Mouse (Mus musculus) limb, embryonic 11.5 days (tissue): ENCODE results near the gene Fkbp6. TPM values are rescaled to one million over a fixed set of nuclear protein-coding genes. Genes with fewer than 3 reads are reported as not detected.

ENCODE experiments used
- ATAC-seq: fragments of 200-750 bp; cut with Nextera tagmentation; 2 replicates; pipeline ENCODE4 v1.8.0; 2017; ENCODE audit warnings: low read depth; ENCODE audit not compliant: insufficient number of reproducible peaks, low FRiP score, low TSS enrichment
- DNase-seq: peaks from one replicate; pipeline ENCODE4 v3.0.0-alpha.2; 2015; ENCODE audit warnings: low spot score
- H3K27ac ChIP-seq: fragments of 300-500 bp; sonication (generic); replicated peaks from 2 replicates; pipeline ENCODE4 v1.5.1; 2014; ENCODE audit warnings: low read depth, mild to moderate bottlenecking, low read length
- H3K27me3 ChIP-seq: fragments of 300-500 bp; sonication (generic); 2 replicates; pipeline ENCODE4 v1.6.1; 2014; ENCODE audit warnings: mild to moderate bottlenecking, low read length, mixed read lengths; ENCODE audit not compliant: control insufficient read depth, insufficient read depth
- H3K36me3 ChIP-seq: fragments of 300-500 bp; sonication (generic); 2 replicates; pipeline ENCODE4 v1.6.1; 2014; ENCODE audit warnings: mild to moderate bottlenecking, low read length, moderate library complexity, mixed read lengths; ENCODE audit not compliant: control insufficient read depth, insufficient read depth
- H3K4me1 ChIP-seq: fragments of 300-500 bp; sonication (generic); 2 replicates; pipeline ENCODE4 v1.6.1; 2014; ENCODE audit warnings: low read length, mixed read lengths; ENCODE audit not compliant: control insufficient read depth, insufficient read depth
- H3K4me2 ChIP-seq: fragments of 300-500 bp; sonication (generic); 2 replicates; pipeline ENCODE4 v1.6.1; 2014; ENCODE audit warnings: low read depth, mild to moderate bottlenecking, moderate library complexity; ENCODE audit not compliant: severe bottlenecking
- H3K4me3 ChIP-seq: fragments of 300-500 bp; sonication (generic); 2 replicates; pipeline ENCODE4 v1.5.1; 2014; ENCODE audit warnings: low read depth, low read length
- H3K9ac ChIP-seq: fragments of 300-500 bp; sonication (generic); 2 replicates; pipeline ENCODE4 v1.6.1; 2014; ENCODE audit warnings: mild to moderate bottlenecking, low read length
- H3K9me3 ChIP-seq: fragments of 300-500 bp; sonication (generic); 2 replicates; pipeline ENCODE4 v1.6.1; 2016; ENCODE audit warnings: low read length; ENCODE audit not compliant: control insufficient read depth
- WGBS: fragments of 180-500 bp; shearing (Covaris S2); extraction: QIAGEN DNeasy Blood & Tissue Kit; methylation state at CpG from one replicate; pipeline ENCODE4 v1.1.7; 2014; 5-methylcytosine and 5-hydroxymethylcytosine counted together
- polyA plus RNA-seq: library from polyadenylated mRNA; unstranded; fragments of >200 nt; fragmentation: Nextera tagmentation; extraction: Ambion mirVana; gene quantifications from 2 replicates; pipeline ENCODE4 v1.2.1, GENCODE M21; 2014

Gene Fkbp6
- 0.12 and 0.20 TPM in 2 replicates for polyA plus RNA-seq

DNA sequence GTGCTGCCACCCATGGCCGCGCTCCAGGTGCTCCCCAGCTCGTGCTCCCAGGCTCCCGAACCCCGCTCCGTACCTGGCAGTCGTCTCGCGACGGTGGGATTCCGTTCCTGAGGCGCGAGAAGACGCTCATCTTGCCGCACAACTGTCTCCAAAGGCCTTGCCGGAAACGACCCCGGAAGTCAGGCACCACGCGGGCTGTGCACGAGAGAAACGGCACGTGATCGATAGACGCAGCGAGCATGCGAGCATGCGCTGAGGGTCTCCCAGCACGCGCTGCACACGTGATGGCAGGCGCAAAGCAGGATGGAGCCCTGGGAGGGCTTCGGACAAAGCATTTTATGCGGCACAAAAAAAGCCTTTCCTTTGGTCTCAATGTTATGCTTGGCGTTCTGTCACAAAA lies at the start of gene Fkbp6:
Gene Fkbp6 (minus strand): TSS at position 183 of the 400 bp plus-strand sequence.
- Histone ChIP-seq H3K36me3 (no peaks in the 10 kb centered on the region), H3K9me3 (peaks cover 6% of the 10 kb centered on the region), H3K9ac (no peak within 1 kb of the TSS), H3K27ac (no peak within 1 kb of the TSS), H3K4me3 (no peak within 1 kb of the TSS), H3K4me2 (no peak within 1 kb of the TSS), H3K27me3 (no peaks in the 10 kb centered on the region), H3K4me1 (no peaks in the 10 kb centered on the region)
- WGBS: 90% methylated on average over 35 of the region's 35 CpGs
- DNase-seq (no peak), ATAC-seq (no peak)

DNA sequence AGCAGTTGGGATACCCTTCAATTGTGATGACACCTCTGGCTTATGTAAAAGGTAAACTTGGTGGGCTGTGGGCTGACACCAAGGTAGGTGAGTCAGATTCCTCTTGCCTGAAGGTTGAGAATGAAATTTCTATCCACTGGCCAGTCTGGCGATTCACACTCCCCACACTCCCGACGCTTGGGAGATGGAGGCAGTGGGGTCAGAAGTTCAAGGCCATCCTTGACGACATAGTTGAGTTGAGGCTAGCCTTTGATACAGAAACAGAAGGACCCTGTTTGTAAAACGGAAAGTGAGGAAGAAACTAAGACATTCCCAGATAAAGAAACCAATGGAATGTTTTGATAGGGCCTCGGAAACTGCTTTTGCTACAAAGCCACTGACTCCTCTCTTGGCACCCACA lies 49.5 kb upstream of the Fkbp6 start:
- no peak for DNase-seq
- H3K9me3 ChIP-seq: no peaks in the 10 kb centered on the region
- H3K27ac ChIP-seq: no peak overlapping the region
- H3K4me1 ChIP-seq: no peaks in the 10 kb centered on the region
- H3K9ac ChIP-seq: no peak overlapping the region
- H3K27me3 ChIP-seq: no peaks in the 10 kb centered on the region
- H3K4me2 ChIP-seq: no peak overlapping the region
- no peak for ATAC-seq
- no peaks in the 10 kb centered on the region for H3K36me3 ChIP-seq
- H3K4me3 ChIP-seq: no peak overlapping the region
- WGBS: 69% methylated on average over 6 of the region's 6 CpGs

DNA sequence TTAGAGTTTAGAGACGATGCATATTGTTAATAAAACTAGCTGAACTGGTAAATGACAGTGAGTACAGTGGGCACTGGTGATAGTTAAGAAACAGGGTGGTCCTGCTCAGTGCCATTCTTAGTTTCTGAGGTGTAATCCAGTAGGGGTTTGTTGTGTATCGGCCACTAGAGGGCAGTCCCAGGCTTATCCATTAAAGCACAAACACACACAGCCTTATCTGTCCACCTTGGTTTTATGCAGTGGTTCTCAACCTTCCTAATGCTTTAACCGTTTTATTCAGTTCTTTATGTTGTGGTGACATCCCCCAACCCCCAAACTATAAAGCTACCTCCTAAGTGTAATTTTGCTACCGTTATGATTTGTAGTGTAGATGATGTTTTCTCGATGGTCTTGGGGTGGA lies 46.0 kb upstream of the Fkbp6 start:
- Histone ChIP-seq H3K4me2 (no peak overlapping the region), H3K9me3 (no peaks in the 10 kb centered on the region), H3K36me3 (peaks cover 3% of the 10 kb centered on the region; the same call in 1 of the 2 replicates), H3K27me3 (no peaks in the 10 kb centered on the region), H3K9ac (no peak overlapping the region), H3K27ac (no peak overlapping the region), H3K4me1 (0 out of 2 replicates have a peak, but pooled peaks cover 3% of the 10 kb centered on the region), H3K4me3 (no peak overlapping the region)
- WGBS: 52% methylated on average over 5 of the region's 5 CpGs
- peak; percentile 42 for DNase-seq
- no peak for ATAC-seq

- Histone ChIP-seq H3K4me1 (0 out of 2 replicates have a peak, but pooled peaks cover 3% of the 10 kb centered on the region), H3K27ac (peak within 1 kb of the TSS; percentile 72), H3K9ac (peak within 1 kb of the TSS; percentile 93), H3K36me3 (peaks cover 8% of the 10 kb centered on the region; the same call in 1 of the 2 replicates), H3K4me2 (peak within 1 kb of the TSS; percentile 69), H3K9me3 (no peaks in the 10 kb centered on the region), H3K27me3 (no peaks in the 10 kb centered on the region), H3K4me3 (peak within 1 kb of the TSS; percentile 98)
- DNase-seq: peak; percentile 89
- under 1% methylated on average over 95 of the region's 110 CpGs for WGBS
- ATAC-seq: peak; percentile 85
These were observed 44.4 kb upstream of the Fkbp6 start, which contains the start of gene Pom121 for GRCm38 (mm10) chr5:135394004-135394823. Pom121 (minus strand) TSS chr5:135394546.

DNA sequence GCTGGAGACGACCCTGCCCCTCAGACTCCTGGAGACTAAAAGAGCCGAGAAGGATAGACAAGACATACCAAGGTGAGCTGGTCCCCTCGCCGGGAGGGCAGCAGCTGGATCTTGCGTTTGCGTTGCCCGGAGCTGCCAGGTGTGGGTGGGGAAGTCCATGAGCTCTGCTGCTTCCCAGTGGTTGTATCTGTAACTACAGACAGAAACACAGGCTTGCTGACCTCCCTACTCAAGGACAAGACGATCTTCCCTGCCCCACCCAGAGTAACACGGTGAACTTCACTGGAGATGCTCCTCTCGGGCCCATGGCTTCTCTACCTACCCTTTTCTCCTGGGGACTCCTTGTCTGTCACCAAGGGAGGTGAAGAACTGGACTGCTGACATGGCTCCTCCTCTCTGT lies 33.9 kb upstream of the Fkbp6 start:
- Histone ChIP-seq H3K9ac (no peak overlapping the region), H3K36me3 (peaks cover 66% of the 10 kb centered on the region), H3K4me3 (no peak overlapping the region), H3K27ac (no peak overlapping the region), H3K9me3 (no peaks in the 10 kb centered on the region), H3K4me1 (no peaks in the 10 kb centered on the region), H3K27me3 (no peaks in the 10 kb centered on the region), H3K4me2 (no peak overlapping the region)
- ATAC-seq: no peak
- WGBS: 85% methylated on average over 10 of the region's 10 CpGs
- no peak for DNase-seq

GRCm38 (mm10) chr5:135382746-135383145 lies 32.9 kb upstream of the Fkbp6 start:
- Histone ChIP-seq H3K9ac (no peak overlapping the region), H3K27ac (no peak overlapping the region), H3K4me1 (no peaks in the 10 kb centered on the region), H3K36me3 (peaks cover 63% of the 10 kb centered on the region), H3K4me2 (no peak overlapping the region), H3K4me3 (no peak overlapping the region), H3K9me3 (no peaks in the 10 kb centered on the region), H3K27me3 (no peaks in the 10 kb centered on the region)
- 91% methylated on average over 7 of the region's 7 CpGs for WGBS
- DNase-seq (no peak), ATAC-seq (no peak)

GRCm38 (mm10) chr5:135381356-135381925 lies 31.6 kb upstream of the Fkbp6 start:
- DNase-seq: no peak
- Histone ChIP-seq H3K27me3 (no peaks in the 10 kb centered on the region), H3K27ac (no peak overlapping the region), H3K4me3 (no peak overlapping the region), H3K4me1 (no peaks in the 10 kb centered on the region), H3K36me3 (peaks cover 58% of the 10 kb centered on the region), H3K4me2 (no peak overlapping the region), H3K9me3 (no peaks in the 10 kb centered on the region), H3K9ac (no peak overlapping the region)
- no peak for ATAC-seq
- WGBS: 93% methylated on average over 10 of the region's 10 CpGs

- H3K4me2 ChIP-seq: no peak overlapping the region
- no peaks in the 10 kb centered on the region for H3K9me3 ChIP-seq
- H3K27me3 ChIP-seq: no peaks in the 10 kb centered on the region
- H3K9ac ChIP-seq: no peak overlapping the region
- ATAC-seq (no peak), DNase-seq (no peak)
- 97% methylated on average over 4 of the region's 4 CpGs for WGBS
- H3K27ac ChIP-seq: no peak overlapping the region
- H3K4me3 ChIP-seq: no peak overlapping the region
- no peaks in the 10 kb centered on the region for H3K4me1 ChIP-seq
- peaks cover 63% of the 10 kb centered on the region for H3K36me3 ChIP-seq
These were observed 30.8 kb upstream of the Fkbp6 start for GRCm38 (mm10) chr5:135380681-135381080.
